Mouse (Mus musculus) spleen, adult 2 months (tissue): ENCODE measurements at regions not wholly inside any gene's neighbourhood (a gene's known extent, or its start where the extent isn't known, plus 50 kb on each side); places are given as distances from the start of the nearest gene placed in this dataset.

Experiments
- CTCF ChIP-seq: fragments of 200-500 bp; IDR thresholded peaks from 2 replicates; pipeline ENCODE4 v1.5.1; 2011; ENCODE audit warnings: mild to moderate bottlenecking, inconsistent platforms; ENCODE audit not compliant: insufficient read depth, insufficient read length, insufficient replicate concordance; ENCODE audit errors: extremely low read depth
- POLR2A ChIP-seq: fragments of 200-500 bp; IDR thresholded peaks from 2 replicates; pipeline ENCODE4 v1.6.1; 2011; ENCODE audit warnings: low read depth, low read length, inconsistent platforms

- TF ChIP-seq POLR2A = no peak
- no peak for TF ChIP-seq CTCF
Measured at GRCm38 (mm10) chr1:177382596-177383190, 59.5 kb upstream of the Zbtb18 start.
